7 mouse cellular contexts compared by ENCODE assay signal in the genomic region with DNA sequence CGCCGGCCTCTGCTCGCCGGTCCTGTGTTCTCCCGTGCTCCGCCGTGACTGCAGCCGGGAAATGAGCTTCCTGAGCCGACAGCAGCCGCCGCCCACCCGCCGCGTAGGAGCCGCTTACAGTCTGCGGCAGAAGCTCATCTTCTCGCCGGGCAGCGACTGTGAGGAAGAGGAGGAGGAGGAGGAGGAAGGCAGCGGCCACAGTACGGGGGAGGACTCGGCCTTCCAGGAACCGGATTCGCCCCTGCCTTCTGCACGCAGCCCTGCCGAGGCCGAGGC. TPM values are rescaled to one million over a fixed set of nuclear protein-coding genes. Genes with fewer than 3 reads are reported as not detected.
DNase-seq lines count a peak whose midpoint lies in the region; ATAC-seq and TF ChIP-seq lines count a peak whose summit lies in the region.

No protein-coding gene starts in this region.

- no peaks in the 10 kb centered on the region for H3K27me3 ChIP-seq in liver, adult 2 months (ENCODE audit: control insufficient read depth, insufficient read depth, low read length)
- no peaks in the 10 kb centered on the region for H3K27me3 ChIP-seq in hindbrain, embryonic 11.5 days (ENCODE audit: control insufficient read depth, insufficient read depth, low read length)
- H3K27me3 ChIP-seq in midbrain, embryonic 10.5 days (ENCODE audit: low read depth, poor library complexity, severe bottlenecking), result no peaks in the 10 kb centered on the region

- peak overlapping the region; percentile 96 for H3K9ac ChIP-seq in liver, adult 2 months (ENCODE audit: low read depth, low read length)
- peak overlapping the region; percentile 85 for H3K9ac ChIP-seq in hindbrain, embryonic 11.5 days (ENCODE audit: low read depth, low read length)

- peak overlapping the region; percentile 91 for H3K4me3 ChIP-seq in liver, adult 2 months (ENCODE audit: insufficient read depth, low read depth, low read length)
- H3K4me3 ChIP-seq in cortical plate, adult 2 months (ENCODE audit: insufficient read depth, low read length), result peak overlapping the region; percentile 49
- H3K4me3 ChIP-seq in hindbrain, embryonic 11.5 days (ENCODE audit: low read depth, low read length), result peak overlapping the region; percentile 99
- H3K4me3 ChIP-seq in midbrain, embryonic 10.5 days, result peak overlapping the region; percentile 99

- peak; percentile 11; the same call in 1 of the 2 replicates for ATAC-seq in hindbrain, embryonic 11.5 days (ENCODE audit: low FRiP score)

- 1% methylated on average over 25 of the region's 27 CpGs for WGBS in liver, adult 2 months
- WGBS in hindbrain, embryonic 11.5 days, result under 1% methylated on average over 24 of the region's 27 CpGs
- under 1% methylated on average over 27 of the region's 27 CpGs for WGBS in midbrain, embryonic 10.5 days

- no peak for TF ChIP-seq POLR2A in liver, adult 2 months (IDR thresholded peaks at IDR 0.05; ENCODE audit: extremely low read depth, insufficient read depth, low read length)
- no peak for TF ChIP-seq POLR2A in cortical plate, adult 2 months (IDR thresholded peaks at IDR 0.05; ENCODE audit: extremely low read depth, insufficient read depth, low read length)

- peak overlapping the region; percentile 75 for H3K4me2 ChIP-seq in hindbrain, embryonic 11.5 days (replicated peaks; ENCODE audit: low read depth, low read length)

- DNase-seq in liver, adult 2 months (ENCODE audit: extremely low read depth, low read depth, low spot score), result no peak
- DNase-seq in liver, result no peak
- no peak for DNase-seq in hindbrain, embryonic 11.5 days (ENCODE audit: low spot score)
- no peak for DNase-seq in midbrain, embryonic 10.5 days (ENCODE audit: low spot score)
- no peak for DNase-seq in natural killer cell, adult 2 months (ENCODE audit: low spot score in 2 of 2)
- no peak for DNase-seq in frontal cortex, postnatal 25 days (ENCODE audit: low spot score in 2 of 2)

- H3K27ac ChIP-seq in liver, adult 2 months (replicated peaks; ENCODE audit: insufficient read depth, low read depth, low read length), result peak overlapping the region; percentile 86
- peak overlapping the region; percentile 94 for H3K27ac ChIP-seq in cortical plate, adult 2 months (ENCODE audit: insufficient read depth, low read length)
- peak overlapping the region; percentile 81 for H3K27ac ChIP-seq in hindbrain, embryonic 11.5 days (ENCODE audit: low read depth, low read length)
- peak overlapping the region; percentile 97 for H3K27ac ChIP-seq in midbrain, embryonic 10.5 days (replicated peaks)

- peaks cover 2% of the 10 kb centered on the region; the same call in 1 of the 2 replicates for H3K36me3 ChIP-seq in liver, adult 2 months (ENCODE audit: control insufficient read depth, insufficient read depth, low read length)
- no peaks in the 10 kb centered on the region for H3K36me3 ChIP-seq in hindbrain, embryonic 11.5 days (ENCODE audit: control insufficient read depth, insufficient read depth, low read length)
- H3K36me3 ChIP-seq in midbrain, embryonic 10.5 days, result peaks cover 28% of the 10 kb centered on the region

- no peak for TF ChIP-seq CTCF in liver, adult 2 months (IDR thresholded peaks at IDR 0.05; ENCODE audit: low read depth, low read length)
- TF ChIP-seq CTCF in cortical plate, adult 2 months (IDR thresholded peaks at IDR 0.05; ENCODE audit: extremely low read depth, insufficient read depth, low read length), result no peak

- H3K9me3 ChIP-seq in hindbrain, embryonic 11.5 days (ENCODE audit: control insufficient read depth, low read length), result no peaks in the 10 kb centered on the region
- H3K9me3 ChIP-seq in midbrain, embryonic 10.5 days (replicated peaks), result no peaks in the 10 kb centered on the region

- peaks cover 8% of the 10 kb centered on the region for H3K4me1 ChIP-seq in liver, adult 2 months (ENCODE audit: control insufficient read depth, insufficient read depth, low read length)
- H3K4me1 ChIP-seq in cortical plate, adult 2 months (ENCODE audit: control insufficient read depth, insufficient read depth, low read length), result no peaks in the 10 kb centered on the region
- H3K4me1 ChIP-seq in hindbrain, embryonic 11.5 days (replicated peaks; ENCODE audit: control insufficient read depth, insufficient read depth, low read length), result no peaks in the 10 kb centered on the region
- peaks cover 32% of the 10 kb centered on the region for H3K4me1 ChIP-seq in midbrain, embryonic 10.5 days

- no peaks in the 10 kb centered on the region for H3K79me2 ChIP-seq in liver, adult 2 months (ENCODE audit: control insufficient read depth, insufficient read depth, low read length)

RNA-seq across cellular contexts. Expression of gene Wee1, which starts 0.4 kb away (rescaled TPM):
- 4.1 and 5.3 TPM in 2 replicates for total RNA-seq in liver, adult 2 months (2014; rRNA removed)
- 0.40 and 0.51 TPM in 2 replicates for polyA plus RNA-seq in liver, adult 2 months (2012; rRNA removed)
- polyA plus RNA-seq in cortical plate, adult 2 months (2012; rRNA removed), result 15.2 and 15.4 TPM in 2 replicates
- polyA plus RNA-seq in hindbrain, embryonic 11.5 days (2014; fragmentation: Nextera tagmentation; extraction: Ambion mirVana), result 25.7 and 26.6 TPM in 2 replicates
- polyA plus RNA-seq in midbrain, embryonic 10.5 days (2016; fragmentation: Nextera tagmentation; extraction: Ambion mirVana), result 28.7 and 28.9 TPM in 2 replicates

Comparison
In these comparisons a context has a peak if more than half of its experiments do, and no peak if none do; other contexts are left out.
1. H3K4me3 ChIP-seq: peak in every context shown above with its lines; median percentile 99 in hindbrain, embryonic 11.5 days; 99 in midbrain, embryonic 10.5 days; 91 in liver, adult 2 months; 49 in cortical plate, adult 2 months.
2. RNA of gene Wee1, which starts 0.4 kb away (polyA plus RNA-seq): 28.7 to 28.9 TPM in midbrain, embryonic 10.5 days, 25.7 to 26.6 TPM in hindbrain, embryonic 11.5 days and 15.2 to 15.4 TPM in cortical plate, adult 2 months; 0.40 to 0.51 TPM in liver, adult 2 months; every median in the first group is over 10 times any median in the second.
3. Peak in every context shown above with its lines, with median percentiles within 50 percentile points of each other: H3K27ac ChIP-seq.